Mouse (Mus musculus) brain, embryonic 14.5 days (tissue): Measurements from ENCODE around the gene Fmo2. TPM values are rescaled to one million over a fixed set of nuclear protein-coding genes. Genes with fewer than 3 reads are reported as not detected.

Experiments
- DNase-seq: peaks from one replicate; pipeline ENCODE4 v3.0.0-alpha.2; 2011; ENCODE audit warnings: low read depth
- CTCF ChIP-seq: fragments of 200-500 bp; IDR thresholded peaks from 2 replicates; pipeline ENCODE4 v1.5.1; 2012; ENCODE audit warnings: inconsistent platforms, mild to moderate bottlenecking, moderate library complexity, borderline replicate concordance; ENCODE audit not compliant: insufficient read depth, insufficient read length; ENCODE audit errors: extremely low read depth
- POLR2A ChIP-seq: fragments of 200-500 bp; IDR thresholded peaks from 2 replicates; pipeline ENCODE4 v1.6.1; 2012; ENCODE audit warnings: mild to moderate bottlenecking, inconsistent platforms, borderline replicate concordance; ENCODE audit not compliant: poor library complexity, insufficient read depth, insufficient read length, severe bottlenecking; ENCODE audit errors: extremely low read depth
- polyA plus RNA-seq: library from polyadenylated mRNA; depleted of rRNA; stranded (reverse); fragments of >200 nt; gene quantifications from 2 replicates; pipeline ENCODE4 v1.2.3, GENCODE M21; 2012

The Fmo2 gene
- polyA plus RNA-seq, 1 experiment = 0.34 TPM

- no peak for TF ChIP-seq CTCF
- TF ChIP-seq POLR2A = no peak
Observed at GRCm38 (mm10) chr1:162886138-162886816, 12.2 kb downstream of the Fmo2 start.

GRCm38 (mm10) chr1:162882681-162883080, 15.8 kb downstream of the Fmo2 start:
- no peak for DNase-seq
- no peak for TF ChIP-seq POLR2A

More at GRCm38 (mm10) chr1:162886138-162886816, 12.2 kb downstream of the Fmo2 start:
- DNase-seq = no peak

DNA sequence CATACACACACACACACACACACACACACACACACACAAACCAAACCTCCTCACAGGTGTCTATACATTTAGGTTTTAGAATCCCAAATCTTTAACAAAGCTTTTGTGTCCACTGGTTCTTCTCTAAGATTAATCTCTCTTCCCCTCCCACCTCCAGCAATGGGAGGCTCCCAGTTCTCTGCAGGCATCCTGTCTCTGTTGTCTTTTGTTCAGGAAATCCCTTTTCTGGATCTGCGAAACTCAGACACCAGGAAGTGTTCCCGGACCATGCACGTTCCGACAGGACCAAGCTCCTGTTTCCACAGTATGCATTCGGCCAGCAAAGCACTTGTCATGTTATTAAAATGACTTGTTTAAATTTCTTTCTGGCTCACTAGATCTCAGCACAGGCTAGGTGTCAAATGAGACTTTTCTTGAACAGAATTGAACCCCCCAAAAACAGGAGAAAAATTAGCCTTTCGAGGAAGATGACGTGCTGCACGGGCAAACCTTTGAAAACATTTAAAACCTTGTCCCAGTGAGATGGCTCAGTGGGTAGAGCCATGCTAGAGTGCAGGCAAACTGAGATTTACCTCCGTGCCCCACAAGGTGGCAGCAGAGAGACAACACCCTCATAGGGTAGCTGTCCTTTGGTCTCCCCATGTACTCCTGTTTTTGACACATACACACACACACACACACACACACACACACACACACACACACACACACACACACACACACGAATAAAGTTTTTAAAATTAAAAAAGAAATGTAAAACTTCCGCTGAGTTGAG, 18.7 kb downstream of the Fmo2 start:
- TF ChIP-seq CTCF (peak; percentile 55; the same call in 1 of the 2 replicates), POLR2A (no peak)
- DNase-seq = peak; percentile 18

- TF ChIP-seq CTCF (no peak), POLR2A (no peak)
- no peak for DNase-seq
Observed at GRCm38 (mm10) chr1:162875091-162875490, 23.4 kb downstream of the Fmo2 start.

DNA sequence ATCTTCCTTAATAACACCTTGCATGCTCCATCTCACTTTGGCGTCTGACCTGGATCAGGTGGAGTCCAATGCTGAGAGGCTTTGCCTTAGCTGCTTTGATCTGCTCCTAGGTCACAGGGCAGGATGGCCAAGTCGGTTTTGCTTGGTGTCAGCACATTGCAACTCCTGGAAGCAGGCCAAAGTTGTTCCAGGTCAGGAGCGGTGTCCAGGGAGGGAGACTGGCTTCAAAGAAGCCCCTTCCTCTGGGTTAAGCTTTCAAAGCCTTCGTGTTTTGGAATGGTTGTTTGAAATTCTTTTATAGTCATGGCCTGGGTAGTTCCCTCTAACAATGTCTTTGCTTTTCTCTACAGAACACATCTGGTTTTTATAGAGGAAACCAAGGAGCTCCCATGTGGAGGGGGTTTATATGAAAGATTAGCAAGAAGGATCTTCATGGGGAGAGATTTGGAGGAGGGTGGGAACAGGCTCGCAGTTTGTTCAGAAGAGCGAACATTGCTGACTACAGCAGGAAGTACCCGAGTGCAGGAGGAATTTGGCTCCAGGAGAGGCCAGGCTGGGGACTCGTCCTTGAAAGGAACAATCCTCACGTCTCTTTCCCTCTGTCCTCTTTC, 26.7 kb downstream of the Fmo2 start:
- no peak for TF ChIP-seq CTCF
- no peak for TF ChIP-seq POLR2A
- peak; percentile 28 for DNase-seq

DNA sequence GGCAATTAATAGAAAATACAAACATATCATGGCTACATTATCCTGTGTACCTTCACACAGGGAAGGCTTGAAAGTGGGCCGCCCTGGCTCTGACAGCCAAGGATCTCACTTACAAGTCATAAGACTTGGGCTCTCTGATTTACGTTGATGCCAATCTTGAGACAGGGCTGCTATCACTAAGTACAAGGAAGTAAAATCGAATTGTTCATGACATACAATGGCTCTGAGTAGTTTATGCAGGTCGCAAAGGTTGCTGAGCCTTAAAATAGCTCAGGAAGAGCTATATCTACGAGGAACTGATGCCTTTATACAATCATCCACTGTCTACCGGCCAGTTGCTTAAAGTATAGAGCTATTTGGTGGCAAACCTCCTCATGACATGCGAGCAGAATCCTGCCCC, 27.5 kb downstream of the Fmo2 start:
- DNase-seq = no peak
- no peak for TF ChIP-seq POLR2A
- TF ChIP-seq CTCF = no peak

DNA sequence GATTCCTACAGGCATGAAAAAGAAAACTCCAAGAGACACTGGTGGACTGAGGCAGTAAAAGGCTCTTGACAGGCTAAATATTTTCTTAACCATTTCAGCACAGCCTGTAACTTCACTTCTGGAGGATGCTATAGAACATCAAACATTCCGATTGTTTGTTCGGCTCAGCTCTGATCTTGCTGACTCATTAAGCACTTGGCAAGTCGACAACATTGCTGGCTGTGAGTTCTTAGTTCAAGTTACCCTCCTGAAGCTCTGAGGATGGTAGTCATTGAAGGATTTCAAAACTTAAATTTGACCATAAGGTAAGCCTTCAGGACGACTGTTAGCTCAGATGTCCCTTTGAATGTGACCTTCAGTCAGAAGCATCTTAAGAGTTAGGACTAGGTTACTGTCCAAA, 31.1 kb downstream of the Fmo2 start:
- TF ChIP-seq POLR2A (no peak), CTCF (no peak)
- DNase-seq = no peak

DNA sequence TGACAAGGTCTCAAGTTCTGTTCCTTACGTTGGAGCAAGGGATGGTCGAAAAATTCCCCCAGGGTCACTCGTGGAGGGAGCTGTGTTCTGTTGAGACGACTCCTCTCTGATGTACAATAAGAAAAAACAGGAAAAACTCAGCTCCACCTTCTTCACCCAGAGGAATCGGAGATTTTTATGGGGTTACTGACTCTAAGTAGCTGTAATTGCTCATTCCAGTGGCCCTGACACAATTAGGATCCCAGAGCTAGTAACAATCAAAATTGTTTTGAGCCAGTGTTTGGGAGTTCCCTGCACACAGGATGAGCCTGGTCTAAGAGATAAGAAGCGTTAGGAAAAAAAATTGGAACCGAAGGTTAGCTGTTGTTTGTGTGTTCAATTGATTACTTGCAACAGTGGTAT, 32.2 kb downstream of the Fmo2 start, which contains the start of gene Fmo1:
Gene Fmo1 (minus strand): TSS at position 331 of the 402 bp plus-strand sequence.
- TF ChIP-seq POLR2A (no peak), CTCF (no peak)
- DNase-seq = no peak

GRCm38 (mm10) chr1:162865493-162865830, 33.1 kb downstream of the Fmo2 start:
- DNase-seq = no peak
- TF ChIP-seq CTCF (no peak), POLR2A (no peak)

- no peak for DNase-seq
- TF ChIP-seq CTCF = no peak
- TF ChIP-seq POLR2A = no peak
Observed at GRCm38 (mm10) chr1:162864816-162865492, 33.6 kb downstream of the Fmo2 start.

DNA sequence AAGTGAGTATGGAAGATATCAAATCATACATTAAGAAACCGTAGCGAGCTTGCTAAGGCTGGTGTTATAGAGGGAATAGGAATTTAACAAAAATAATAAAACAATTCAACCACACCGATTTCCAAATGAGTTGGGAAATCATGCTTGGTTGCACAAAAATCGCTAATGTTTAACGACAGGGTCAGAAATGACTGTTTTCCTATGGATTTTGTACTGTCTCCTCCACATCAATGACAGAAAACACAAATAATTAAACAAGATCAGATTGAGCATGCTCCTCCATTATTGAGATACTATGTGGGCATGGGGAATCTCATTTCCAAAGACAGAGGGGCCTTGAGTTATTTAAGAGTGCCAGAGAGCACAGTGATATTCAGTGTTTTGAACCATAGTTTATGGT, 34.2 kb downstream of the Fmo2 start:
- TF ChIP-seq POLR2A (no peak), CTCF (no peak)
- no peak for DNase-seq
